Mouse (Mus musculus) E14TG2a.4 (cell line): Measurements from ENCODE around the gene B130006D01Rik.

Experiments
- H3K27me3 ChIP-seq: 2 replicates; pipeline ENCODE4 v1.6.1; 2014; ENCODE audit warnings: low read length, control low read depth; ENCODE audit not compliant: insufficient read depth
- H3K36me3 ChIP-seq: 2 replicates; pipeline ENCODE4 v1.6.1; 2014; ENCODE audit warnings: low read length, control low read depth; ENCODE audit not compliant: insufficient read depth
- H3K4me1 ChIP-seq: replicated peaks from 2 replicates; pipeline ENCODE4 v1.6.1; 2014; ENCODE audit warnings: low read depth, low read length, control low read depth
- H3K4me3 ChIP-seq: replicated peaks from 2 replicates; pipeline ENCODE4 v1.5.1; 2014; ENCODE audit warnings: mild to moderate bottlenecking, low read length
- H3K9me3 ChIP-seq: 2 replicates; pipeline ENCODE4 v1.6.1; 2014; ENCODE audit warnings: low read length, control low read depth
- CTCF ChIP-seq: conservative IDR thresholded peaks from 2 replicates; pipeline ENCODE4 v1.5.1; 2014; ENCODE audit warnings: low read length
- NANOG ChIP-seq: IDR thresholded peaks from 2 replicates; pipeline ENCODE4 v1.6.1; 2014; ENCODE audit warnings: borderline replicate concordance, low read length, mixed read lengths
- POU5F1 ChIP-seq: IDR thresholded peaks from 2 replicates; pipeline ENCODE4 v1.6.1; 2014; ENCODE audit warnings: low read length, borderline replicate concordance

Gene B130006D01Rik

GRCm38 (mm10) chr11:95710478-95710877, 12.9 kb upstream of the B130006D01Rik start:
- Histone ChIP-seq H3K4me1 (peaks cover 80% of the 10 kb centered on the region), H3K4me3 (no peak overlapping the region), H3K9me3 (no peaks in the 10 kb centered on the region), H3K36me3 (no peaks in the 10 kb centered on the region), H3K27me3 (no peaks in the 10 kb centered on the region)
- no peak for TF ChIP-seq NANOG
- no peak for TF ChIP-seq POU5F1
- TF ChIP-seq CTCF, result no peak

GRCm38 (mm10) chr11:95712085-95712562, 11.3 kb upstream of the B130006D01Rik start:
- Histone ChIP-seq H3K4me3 (peak overlapping the region; percentile 93), H3K4me1 (peaks cover 82% of the 10 kb centered on the region), H3K27me3 (no peaks in the 10 kb centered on the region), H3K9me3 (no peaks in the 10 kb centered on the region), H3K36me3 (no peaks in the 10 kb centered on the region)
- TF ChIP-seq NANOG, result no peak
- TF ChIP-seq POU5F1, result no peak
- no peak for TF ChIP-seq CTCF

- TF ChIP-seq CTCF (no peak), POU5F1 (no peak), NANOG (no peak)
- Histone ChIP-seq H3K4me1 (peaks cover 80% of the 10 kb centered on the region), H3K27me3 (no peaks in the 10 kb centered on the region), H3K4me3 (peak within 1 kb of the TSS; percentile 93), H3K36me3 (no peaks in the 10 kb centered on the region), H3K9me3 (no peaks in the 10 kb centered on the region)
Measured at GRCm38 (mm10) chr11:95712563-95713224, 10.7 kb upstream of the B130006D01Rik start, which contains the start of gene Zfp652. Gene Zfp652, plus strand, starts transcription at chr11:95712673.

DNA sequence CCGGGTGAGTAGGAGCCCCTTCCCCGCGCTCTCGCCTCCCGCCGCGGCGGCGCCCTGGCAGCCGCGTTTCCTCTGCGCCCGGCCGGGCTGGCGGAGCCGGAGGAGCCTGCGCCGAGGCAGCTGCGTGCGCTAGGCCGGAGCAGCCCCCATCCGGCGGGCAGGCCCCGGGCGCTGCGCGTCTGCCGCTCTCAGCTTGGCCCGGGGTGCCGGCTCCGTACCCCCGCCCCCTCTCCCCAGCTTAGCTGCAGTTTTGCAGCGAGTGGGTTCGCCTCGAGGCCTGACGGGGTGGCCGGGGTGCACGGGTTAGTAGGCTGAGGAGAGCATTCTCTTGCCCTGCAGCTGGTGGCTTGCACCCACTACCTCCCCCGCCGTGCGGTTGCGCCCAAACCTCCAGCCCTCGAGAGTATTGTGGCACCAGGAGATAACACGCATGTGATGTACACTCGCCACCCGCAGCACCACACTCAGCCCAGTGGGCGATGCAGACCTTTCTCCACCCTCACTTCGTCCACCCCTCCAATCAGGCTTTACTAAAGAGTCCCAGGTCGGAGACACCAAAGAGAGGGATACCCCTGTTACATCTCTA, 10.1 kb upstream of the B130006D01Rik start:
- H3K4me1 ChIP-seq, result peaks cover 79% of the 10 kb centered on the region
- H3K4me3 ChIP-seq, result peak overlapping the region; percentile 93
- no peaks in the 10 kb centered on the region for H3K9me3 ChIP-seq
- no peak for TF ChIP-seq CTCF
- TF ChIP-seq POU5F1, result no peak
- no peak for TF ChIP-seq NANOG
- H3K36me3 ChIP-seq, result no peaks in the 10 kb centered on the region
- H3K27me3 ChIP-seq, result no peaks in the 10 kb centered on the region

DNA sequence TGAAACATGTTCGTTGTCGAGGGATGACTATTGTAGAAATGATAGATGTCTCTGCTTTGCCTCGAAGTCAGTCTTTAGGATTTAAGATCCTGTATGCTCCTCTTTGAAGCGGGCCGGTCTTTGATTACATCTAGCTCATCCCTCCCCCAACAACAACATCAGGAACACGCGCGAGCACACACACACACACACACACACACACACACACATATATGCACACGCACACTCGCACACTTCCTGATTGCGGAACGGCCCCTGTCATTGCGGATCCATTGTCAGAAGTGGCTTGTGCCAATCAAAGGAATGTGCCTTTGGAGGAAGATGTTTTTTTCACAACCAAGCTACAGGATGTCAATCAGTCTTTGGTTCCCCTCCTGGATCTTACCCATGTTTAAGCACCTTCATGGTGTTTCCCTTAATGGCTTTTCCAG, 9.6 kb upstream of the B130006D01Rik start:
- peak overlapping the region; percentile 93 for H3K4me3 ChIP-seq
- TF ChIP-seq NANOG, result no peak
- no peak for TF ChIP-seq POU5F1
- TF ChIP-seq CTCF, result no peak
- peaks cover 75% of the 10 kb centered on the region for H3K4me1 ChIP-seq
- no peaks in the 10 kb centered on the region for H3K36me3 ChIP-seq
- no peaks in the 10 kb centered on the region for H3K27me3 ChIP-seq
- no peaks in the 10 kb centered on the region for H3K9me3 ChIP-seq

GRCm38 (mm10) chr11:95714411-95714810, 9.0 kb upstream of the B130006D01Rik start:
- Histone ChIP-seq H3K9me3 (no peaks in the 10 kb centered on the region), H3K4me1 (peaks cover 75% of the 10 kb centered on the region), H3K27me3 (no peaks in the 10 kb centered on the region), H3K4me3 (peak overlapping the region; percentile 93), H3K36me3 (no peaks in the 10 kb centered on the region)
- no peak for TF ChIP-seq CTCF
- no peak for TF ChIP-seq NANOG
- TF ChIP-seq POU5F1, result no peak

DNA sequence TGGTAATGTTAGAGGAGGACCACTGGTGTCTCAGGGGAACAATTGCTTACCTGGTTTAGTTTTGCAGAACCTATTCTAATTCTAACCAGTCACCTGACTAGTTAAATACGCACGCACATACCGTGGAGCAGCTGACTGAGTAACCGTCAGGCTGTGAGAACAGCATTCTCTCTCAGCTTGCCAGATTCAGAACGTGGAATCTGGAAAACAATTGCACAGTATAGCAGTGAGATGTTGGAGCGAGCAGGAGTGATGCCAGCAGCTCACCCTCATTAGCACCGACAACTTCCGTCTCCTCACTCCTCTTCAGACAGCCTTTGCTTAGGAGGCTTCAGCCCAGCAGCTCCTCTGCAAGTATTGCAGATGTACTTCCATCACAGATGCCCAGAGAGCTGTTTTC, 7.3 kb upstream of the B130006D01Rik start:
- no peak for TF ChIP-seq NANOG
- no peak for TF ChIP-seq POU5F1
- no peak for TF ChIP-seq CTCF
- H3K9me3 ChIP-seq, result no peaks in the 10 kb centered on the region
- no peaks in the 10 kb centered on the region for H3K27me3 ChIP-seq

GRCm38 (mm10) chr11:95719356-95719755, 4.0 kb upstream of the B130006D01Rik start:
- Histone ChIP-seq H3K36me3 (peaks cover 16% of the 10 kb centered on the region; the same call in 1 of the 2 replicates), H3K27me3 (no peaks in the 10 kb centered on the region), H3K4me3 (no peak overlapping the region), H3K9me3 (no peaks in the 10 kb centered on the region), H3K4me1 (peaks cover 60% of the 10 kb centered on the region)
- TF ChIP-seq NANOG, result no peak
- TF ChIP-seq CTCF, result no peak
- no peak for TF ChIP-seq POU5F1

More for the DNA sequence above, 7.3 kb upstream of the B130006D01Rik start:
- Histone ChIP-seq H3K4me3 (no peak overlapping the region), H3K4me1 (peaks cover 67% of the 10 kb centered on the region), H3K36me3 (peaks cover 5% of the 10 kb centered on the region; the same call in 1 of the 2 replicates)

- H3K36me3 ChIP-seq, result peaks cover 24% of the 10 kb centered on the region
- no peaks in the 10 kb centered on the region for H3K9me3 ChIP-seq
- no peaks in the 10 kb centered on the region for H3K27me3 ChIP-seq
- H3K4me3 ChIP-seq, result no peak overlapping the region
- H3K4me1 ChIP-seq, result peaks cover 55% of the 10 kb centered on the region
- TF ChIP-seq CTCF (no peak), POU5F1 (no peak), NANOG (no peak)
Measured at GRCm38 (mm10) chr11:95724466-95724865, 1.1 kb downstream of the B130006D01Rik start.
